Mouse (Mus musculus) CH12.LX (cell line): ENCODE measurements around the gene Stk32b. TPM values are rescaled to one million over a fixed set of nuclear protein-coding genes. Genes with fewer than 3 reads are reported as not detected.

Source experiments
- DNase-seq: peaks from one replicate; pipeline ENCODE4 v3.0.0-alpha.2; 2013; ENCODE audit errors: extremely low read depth
- H3K27ac ChIP-seq: 2 replicates; pipeline ENCODE4 v1.5.1; 2012; ENCODE audit warnings: low read depth, mild to moderate bottlenecking, control low read depth, moderate library complexity; ENCODE audit not compliant: insufficient read depth
- H3K27me3 ChIP-seq: replicated peaks from 2 replicates; pipeline ENCODE3; 2012; ENCODE audit warnings: inconsistent platforms
- H3K36me3 ChIP-seq, 2 experiments: replicated peaks in 1 of 2; 2 replicates each; pipeline versions ENCODE3 to v1.6.1; 2012; ENCODE audit warnings: inconsistent platforms in 1 of 2, low read length in 1 of 2, mild to moderate bottlenecking in 1 of 2, mixed read lengths in 1 of 2, moderate library complexity in 1 of 2; ENCODE audit not compliant: control insufficient read depth in 1 of 2, insufficient read depth in 1 of 2
- H3K4me1 ChIP-seq, 2 experiments: 2 replicates each; pipeline ENCODE4 v1.6.1; 2012; ENCODE audit warnings: inconsistent platforms in 1 of 2, moderate library complexity in 1 of 2; ENCODE audit not compliant: insufficient read depth in 2 of 2, control insufficient read depth in 1 of 2
- H3K4me2 ChIP-seq: 2 replicates; pipeline ENCODE4 v1.6.1; 2012; ENCODE audit warnings: low read depth, mild to moderate bottlenecking, control low read depth; ENCODE audit not compliant: poor library complexity, insufficient read depth, severe bottlenecking
- H3K4me3 ChIP-seq, 3 experiments: fragments of 150-350 bp in 1 of 3; sonication (generic) in 1 of 3; replicated peaks in 1 of 3; 2 replicates each; pipeline versions ENCODE3 to v1.5.1; 2011 to 2012; ENCODE audit warnings: low read depth in 2 of 3, low read length in 2 of 3, mild to moderate bottlenecking in 2 of 3, moderate library complexity in 2 of 3, control low read depth in 1 of 3, improper control_type of control experiment in 1 of 3, inconsistent platforms in 1 of 3, mixed read lengths in 1 of 3; ENCODE audit not compliant: poor library complexity in 1 of 3
- H3K79me2 ChIP-seq: replicated peaks from 2 replicates; pipeline ENCODE4 v1.6.1; 2012; ENCODE audit warnings: mild to moderate bottlenecking, moderate library complexity; ENCODE audit not compliant: control insufficient read depth, poor library complexity, insufficient read depth, severe bottlenecking; ENCODE audit errors: extremely low read depth
- H3K9ac ChIP-seq: 2 replicates; pipeline ENCODE4 v1.6.1; 2012; ENCODE audit warnings: low read depth, mild to moderate bottlenecking, control low read depth, moderate library complexity; ENCODE audit not compliant: insufficient read depth
- H3K9me3 ChIP-seq: replicated peaks from 2 replicates; pipeline ENCODE3; 2012; ENCODE audit warnings: low read length, inconsistent platforms, mixed read lengths
- BHLHE40 ChIP-seq: IDR thresholded peaks from 2 replicates; pipeline ENCODE4 v1.6.1; 2011; ENCODE audit warnings: mild to moderate bottlenecking, low read depth, low read length, improper control_type of control experiment
- CHD1 ChIP-seq: IDR thresholded peaks from 2 replicates; pipeline ENCODE4 v1.6.1; 2012; ENCODE audit warnings: low read depth, low read length, improper control_type of control experiment, inconsistent platforms
- CHD2 ChIP-seq: IDR thresholded peaks from 2 replicates; pipeline ENCODE4 v1.6.1; 2011; ENCODE audit warnings: low read length, improper control_type of control experiment
- HCFC1 ChIP-seq: IDR thresholded peaks from 2 replicates; pipeline ENCODE4 v1.6.1; 2012; ENCODE audit warnings: low read depth, mild to moderate bottlenecking, inconsistent platforms, low read length, improper control_type of control experiment
- JUND ChIP-seq: conservative IDR thresholded peaks from 2 replicates; pipeline ENCODE4 v1.6.1; 2011; ENCODE audit warnings: low read depth, low read length, improper control_type of control experiment
- KAT2A ChIP-seq: IDR thresholded peaks from 2 replicates; pipeline ENCODE4 v1.6.1; 2012; ENCODE audit warnings: low read length, improper control_type of control experiment, inconsistent platforms; ENCODE audit not compliant: insufficient replicate concordance
- MAFK ChIP-seq: IDR thresholded peaks from 2 replicates; pipeline ENCODE4 v1.6.1; 2011; ENCODE audit warnings: low read length, improper control_type of control experiment; ENCODE audit not compliant: insufficient replicate concordance
- MAX ChIP-seq: IDR thresholded peaks from 2 replicates; pipeline ENCODE4 v1.6.1; 2011; ENCODE audit warnings: low read length, improper control_type of control experiment
- MEF2A ChIP-seq: IDR thresholded peaks from 2 replicates; pipeline ENCODE4 v1.6.1; 2014; ENCODE audit warnings: low read depth, mild to moderate bottlenecking, inconsistent platforms, low read length, improper control_type of control experiment, borderline replicate concordance
- NELFE ChIP-seq: IDR thresholded peaks from 2 replicates; pipeline ENCODE4 v1.6.1; 2011; ENCODE audit warnings: low read depth, low read length, improper control_type of control experiment
- NRF1 ChIP-seq: IDR thresholded peaks from 2 replicates; pipeline ENCODE4 v1.6.1; 2014; ENCODE audit warnings: low read depth, mild to moderate bottlenecking, inconsistent platforms, low read length, improper control_type of control experiment, moderate library complexity
- PAX5 ChIP-seq: IDR thresholded peaks from 2 replicates; pipeline ENCODE4 v1.6.1; 2012; ENCODE audit warnings: low read length, inconsistent platforms, mixed read lengths
- RAD21 ChIP-seq: IDR thresholded peaks from 2 replicates; pipeline ENCODE4 v1.6.1; 2011; ENCODE audit warnings: low read depth, mild to moderate bottlenecking, low read length, improper control_type of control experiment, moderate library complexity
- RCOR1 ChIP-seq: conservative IDR thresholded peaks from 2 replicates; pipeline ENCODE4 v1.6.1; 2012; ENCODE audit warnings: low read depth, mild to moderate bottlenecking, inconsistent platforms, low read length, improper control_type of control experiment
- UBTF ChIP-seq: IDR thresholded peaks from 2 replicates; pipeline ENCODE4 v1.6.1; 2012; ENCODE audit warnings: low read depth, mild to moderate bottlenecking, inconsistent platforms, low read length, improper control_type of control experiment, moderate library complexity
- USF2 ChIP-seq: conservative IDR thresholded peaks from 2 replicates; pipeline ENCODE4 v1.6.1; 2011; ENCODE audit warnings: low read depth, low read length, improper control_type of control experiment
- ZKSCAN1 ChIP-seq: IDR thresholded peaks from 2 replicates; pipeline ENCODE4 v1.6.1; 2012; ENCODE audit warnings: low read depth, inconsistent platforms, low read length, improper control_type of control experiment, borderline replicate concordance
- ZMIZ1 ChIP-seq: IDR thresholded peaks from 2 replicates; pipeline ENCODE4 v1.6.1; 2012; ENCODE audit warnings: low read depth, mild to moderate bottlenecking, inconsistent platforms, low read length, improper control_type of control experiment
- ZNF384 ChIP-seq: IDR thresholded peaks from 2 replicates; pipeline ENCODE4 v1.6.1; 2012; ENCODE audit warnings: low read depth, low read length, improper control_type of control experiment, inconsistent platforms
- dilution Hi-C: fragments of 300-500 bp; cut with MboI; formaldehyde crosslinking; loops from 2 replicates; pipeline ENCODE4 v1.14.3; 2020; ENCODE audit warnings: low sequenced_read_pairs; ENCODE audit not compliant: extremely low pct_unique_long_range_greater_than_20kb, extremely low pct_ligation_motif_present
- in situ Hi-C: fragments of 300-500 bp; cut with MboI; formaldehyde crosslinking; loops from 3 replicates; pipeline ENCODE4 v1.14.3; 2019; ENCODE audit warnings: low sequenced_read_pairs, low pct_ligation_motif_present, low pct_unique_long_range_greater_than_20kb, mixed read lengths
- polyA plus RNA-seq: library from polyadenylated mRNA; unstranded; fragments of >175 nt; gene quantifications from 2 replicates; pipeline ENCODE4 v1.2.1, GENCODE M21; 2012; ENCODE audit warnings: low read depth; ENCODE audit not compliant: insufficient read length
- total RNA-seq, 2 experiments: library from RNA; depleted of rRNA; stranded (reverse); fragments of 300-350 nt in 1 of 2; fragments of >200 nt in 1 of 2; gene quantifications; 2 replicates each; pipeline ENCODE4 v1.2.3; 2012 to 2014

Stk32b gene
- total and polyA plus RNA-seq, 3 experiments: not detected

- Histone ChIP-seq H3K36me3 (no peaks in the 10 kb centered on the region), H3K27me3 (peaks cover 51% of the 10 kb centered on the region), H3K9ac (no peak overlapping the region), H3K4me1 (no peaks in the 10 kb centered on the region), H3K27ac (no peak overlapping the region)
- dilution Hi-C loops: no loop called here
- DNase-seq: no peak
- TF ChIP-seq RCOR1: no peak
- TF ChIP-seq ZMIZ1: no peak
- no peak for TF ChIP-seq BHLHE40
- no peak for TF ChIP-seq MEF2A
- TF ChIP-seq ZKSCAN1: no peak
- TF ChIP-seq, all 38 proteins: peak for 0
- in situ Hi-C loops: no loop called here
- Histone ChIP-seq H3K9me3 (peaks cover 5% of the 10 kb centered on the region), H3K4me3 (no peak overlapping the region), H3K4me2 (no peak overlapping the region), H3K79me2 (no peaks in the 10 kb centered on the region)
Observed at GRCm38 (mm10) chr5:37642486-37642885, 74.5 kb downstream of the Stk32b start.

DNA sequence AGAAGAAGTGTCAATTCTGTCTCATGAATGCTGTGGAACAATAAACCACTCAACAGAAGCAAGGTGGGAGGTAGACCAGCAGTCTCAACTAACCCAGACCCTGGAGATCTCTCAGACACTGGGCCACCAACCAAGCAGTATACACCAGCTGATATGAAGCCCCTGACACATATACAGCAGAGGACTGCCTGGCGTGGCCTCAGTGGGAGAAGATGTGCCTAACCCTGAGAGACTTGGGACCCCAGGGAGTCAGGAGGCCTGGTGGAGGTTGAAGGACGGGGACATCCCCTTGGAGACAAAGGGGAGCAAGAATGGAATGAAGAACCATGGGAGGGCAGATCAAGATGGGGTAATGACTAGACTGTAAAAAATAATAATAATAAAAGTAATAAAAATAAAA is 82.2 kb downstream of the Stk32b start:
- Histone ChIP-seq H3K4me3 (no peak overlapping the region), H3K27ac (no peak overlapping the region), H3K9ac (no peak overlapping the region), H3K4me1 (no peaks in the 10 kb centered on the region), H3K4me2 (no peak overlapping the region), H3K36me3 (no peaks in the 10 kb centered on the region), H3K27me3 (peaks cover 21% of the 10 kb centered on the region), H3K9me3 (peaks cover 11% of the 10 kb centered on the region), H3K79me2 (no peaks in the 10 kb centered on the region)
- TF ChIP-seq NELFE: no peak
- no peak for TF ChIP-seq MAX
- TF ChIP-seq RAD21: no peak
- no peak for TF ChIP-seq MAFK
- no peak for TF ChIP-seq CHD1
- TF ChIP-seq HCFC1: no peak
- no peak for TF ChIP-seq UBTF
- no peak for TF ChIP-seq USF2
- TF ChIP-seq PAX5: no peak
- in situ Hi-C loops (no loop called here), dilution Hi-C loops (no loop called here)
- no peak for DNase-seq

- H3K9me3 ChIP-seq: peaks cover 20% of the 10 kb centered on the region
- H3K9ac ChIP-seq: no peak overlapping the region
- in situ Hi-C loops: no loop called here
- DNase-seq: no peak
- H3K79me2 ChIP-seq: no peaks in the 10 kb centered on the region
- TF ChIP-seq NELFE (no peak), JUND (no peak), CHD2 (no peak), ZNF384 (no peak), NRF1 (no peak), RAD21 (no peak), KAT2A (no peak)
- TF ChIP-seq, all 38 proteins: peak for 0
- Histone ChIP-seq H3K4me3 (no peak overlapping the region), H3K27ac (no peak overlapping the region), H3K4me2 (no peak overlapping the region), H3K27me3 (peaks cover 29% of the 10 kb centered on the region), H3K36me3 (no peaks in the 10 kb centered on the region), H3K4me1 (no peaks in the 10 kb centered on the region)
- dilution Hi-C loops: no loop called here
Observed at GRCm38 (mm10) chr5:37627437-37628163, 89.4 kb downstream of the Stk32b start.
